In the genomic region with DNA sequence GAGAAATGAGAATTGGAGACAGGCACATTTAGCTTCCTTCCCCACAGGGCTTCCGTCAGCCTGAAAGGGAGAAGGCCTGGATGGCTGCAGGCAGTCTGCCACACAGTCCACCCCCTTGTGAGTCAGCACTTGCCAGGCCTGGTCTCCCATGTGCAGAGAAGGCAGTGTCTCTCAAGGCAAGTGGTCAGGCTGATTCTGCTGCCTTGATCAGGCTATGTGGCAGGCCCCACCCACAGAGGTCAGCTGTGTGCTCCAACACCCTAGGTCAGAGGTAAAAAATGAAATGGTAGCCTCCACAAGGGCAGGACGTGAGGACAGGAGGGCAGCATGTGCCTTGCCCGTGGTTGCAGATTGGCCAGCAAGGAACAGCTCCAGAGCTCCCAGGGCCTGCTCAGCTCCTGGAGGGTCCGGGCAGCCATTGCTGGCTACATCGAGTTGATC, we compare ENCODE assay signal across 7 mouse cellular contexts.
A peak's percentile ranks its signal among the peaks of the same experiment; 100 is the strongest.
DNase-seq lines count a peak whose midpoint lies in the region; TF ChIP-seq lines count a peak whose summit lies in the region.

No protein-coding gene starts in this region.

- H3K4me3 ChIP-seq in embryonic fibroblast, embryonic 13.5 days (ENCODE audit: insufficient read depth, low read length): no peak overlapping the region

- peak; percentile 38; the same call in 1 of the 2 replicates for TF ChIP-seq POLR2A in embryonic fibroblast, embryonic 13.5 days (IDR thresholded peaks at IDR 0.05; ENCODE audit: low read depth, low read length)

- DNase-seq in 3134 (ENCODE audit: extremely low read depth, insufficient read length, low spot score): peak; percentile 66
- peak; percentile 83 for DNase-seq in 3T3-L1 (ENCODE audit: low read depth, low spot score)
- peak; percentile 51 to 63 for DNase-seq in heart, postnatal 10 days
- DNase-seq in liver: peak; percentile 84
- peak; percentile 42 to 76 for DNase-seq in spleen, postnatal 4 days (ENCODE audit: low spot score in 2 of 2)
- DNase-seq in embryo, embryonic 10 days (ENCODE audit: low spot score): no peak

- no peak for TF ChIP-seq CTCF in embryonic fibroblast, embryonic 13.5 days (IDR thresholded peaks at IDR 0.05; ENCODE audit: borderline replicate concordance, insufficient read depth, low read length)

- intact Hi-C loops in heart, postnatal 10 days (cut with DNase I): loop anchor here (5.0 kb wide), 1 partner anchor 42 kb away; no protein-coding TSS in a partner anchor

- H3K4me1 ChIP-seq in embryonic fibroblast, embryonic 13.5 days (ENCODE audit: control insufficient read depth, insufficient read depth, low read length): no peaks in the 10 kb centered on the region

- 0 out of 2 replicates have a peak overlapping the region, but pooled peaks have one; percentile 12 for H3K27ac ChIP-seq in embryonic fibroblast, embryonic 13.5 days (ENCODE audit: insufficient read depth, low read length)
